ENCODE assay signal across 7 mouse cellular contexts in genomic region chr7:89517460-89518390, GRCm38 (mm10). TPM values are rescaled to one million over a fixed set of nuclear protein-coding genes. Genes with fewer than 3 reads are reported as not detected.
DNase-seq lines count a peak whose midpoint lies in the region; ATAC-seq and TF ChIP-seq lines count a peak whose summit lies in the region.

No protein-coding gene starts in this region.

- under 1% methylated on average over 49 of the region's 61 CpGs for WGBS in hindbrain, embryonic 14.5 days
- WGBS in limb, embryonic 13.5 days, result under 1% methylated on average over 58 of the region's 61 CpGs
- WGBS in midbrain, embryonic 14.5 days, result under 1% methylated on average over 59 of the region's 61 CpGs
- WGBS in stomach, postnatal 0 days, result 1% methylated on average over 49 of the region's 61 CpGs

- H3K4me3 ChIP-seq in hindbrain, embryonic 14.5 days (replicated peaks; ENCODE audit: low read length), result peak overlapping the region; percentile 62
- peak overlapping the region; percentile 71 for H3K4me3 ChIP-seq in limb, embryonic 13.5 days
- peak overlapping the region; percentile 64 for H3K4me3 ChIP-seq in midbrain, embryonic 14.5 days (replicated peaks; ENCODE audit: low read depth, low read length)
- peak overlapping the region; percentile 73 for H3K4me3 ChIP-seq in stomach, postnatal 0 days (ENCODE audit: low read depth, low read length)

- ATAC-seq in hindbrain, embryonic 14.5 days (ENCODE audit: low FRiP score), result peak; percentile 83
- ATAC-seq in limb, embryonic 13.5 days (ENCODE audit: low FRiP score, low read depth), result peak; percentile 84
- ATAC-seq in midbrain, embryonic 14.5 days (ENCODE audit: low FRiP score, low TSS enrichment), result peak; percentile 75
- ATAC-seq in stomach, postnatal 0 days (ENCODE audit: low FRiP score, low TSS enrichment), result peak; percentile 84

- DNase-seq in adrenal gland, adult 8-10 months, result peak; percentile 29
- DNase-seq in cerebellum, postnatal 4 days (ENCODE audit: low spot score in 2 of 2), result peak; percentile 47 to 68
- peak; percentile 68 to 72 for DNase-seq in gastrocnemius, adult 8-10 months (ENCODE audit: low spot score in 2 of 2)
- peak; percentile 54 for DNase-seq in hindbrain, embryonic 14.5 days (ENCODE audit: low spot score)
- peak; percentile 67 for DNase-seq in midbrain, embryonic 14.5 days
- DNase-seq in stomach, postnatal 0 days (ENCODE audit: low spot score), result peak; percentile 86

- peaks cover 10% of the 10 kb centered on the region; the same call in 1 of the 2 replicates for H3K27me3 ChIP-seq in hindbrain, embryonic 14.5 days (ENCODE audit: control insufficient read depth, insufficient read depth, low read length)
- H3K27me3 ChIP-seq in limb, embryonic 13.5 days, result peaks cover 27% of the 10 kb centered on the region
- 0 out of 2 replicates have a peak, but pooled peaks cover 7% of the 10 kb centered on the region for H3K27me3 ChIP-seq in midbrain, embryonic 14.5 days (ENCODE audit: control insufficient read depth, insufficient read depth, low read length)
- H3K27me3 ChIP-seq in stomach, postnatal 0 days (ENCODE audit: control insufficient read depth, insufficient read depth, low read length), result no peaks in the 10 kb centered on the region

- peaks cover 7% of the 10 kb centered on the region; the same call in 1 of the 2 replicates for H3K9me3 ChIP-seq in hindbrain, embryonic 14.5 days (ENCODE audit: control insufficient read depth, low read length)
- peaks cover 9% of the 10 kb centered on the region; the same call in 1 of the 2 replicates for H3K9me3 ChIP-seq in limb, embryonic 13.5 days
- H3K9me3 ChIP-seq in midbrain, embryonic 14.5 days (ENCODE audit: control insufficient read depth, low read length), result no peaks in the 10 kb centered on the region
- H3K9me3 ChIP-seq in stomach, postnatal 0 days (ENCODE audit: control insufficient read depth, low read length), result peaks cover 4% of the 10 kb centered on the region; the same call in 1 of the 2 replicates

- no peak overlapping the region for H3K27ac ChIP-seq in hindbrain, embryonic 14.5 days
- peak overlapping the region; percentile 70 for H3K27ac ChIP-seq in limb, embryonic 13.5 days
- H3K27ac ChIP-seq in midbrain, embryonic 14.5 days (replicated peaks; ENCODE audit: low read depth, low read length), result no peak overlapping the region
- peak overlapping the region; percentile 81 for H3K27ac ChIP-seq in stomach, postnatal 0 days (replicated peaks)

- TF ChIP-seq EP300 in stomach, postnatal 0 days (optimal IDR thresholded peaks at IDR 0.05), result no peak

- TF ChIP-seq CTCF in stomach, postnatal 0 days (IDR thresholded peaks at IDR 0.05; ENCODE audit: low read depth), result peak; percentile 67

- H3K36me3 ChIP-seq in hindbrain, embryonic 14.5 days (replicated peaks; ENCODE audit: control insufficient read depth, insufficient read depth), result no peaks in the 10 kb centered on the region
- H3K36me3 ChIP-seq in limb, embryonic 13.5 days, result no peaks in the 10 kb centered on the region
- H3K36me3 ChIP-seq in midbrain, embryonic 14.5 days (ENCODE audit: control insufficient read depth, insufficient read depth, low read length), result no peaks in the 10 kb centered on the region
- H3K36me3 ChIP-seq in stomach, postnatal 0 days (ENCODE audit: control insufficient read depth, insufficient read depth, low read length), result no peaks in the 10 kb centered on the region

- H3K4me1 ChIP-seq in hindbrain, embryonic 14.5 days (replicated peaks; ENCODE audit: control insufficient read depth, insufficient read depth, low read length), result no peaks in the 10 kb centered on the region; the same call in 1 of the 2 replicates
- H3K4me1 ChIP-seq in limb, embryonic 13.5 days, result peaks cover 26% of the 10 kb centered on the region
- peaks cover 11% of the 10 kb centered on the region; the same call in 1 of the 2 replicates for H3K4me1 ChIP-seq in midbrain, embryonic 14.5 days (ENCODE audit: control insufficient read depth, insufficient read depth, low read length)
- no peaks in the 10 kb centered on the region for H3K4me1 ChIP-seq in stomach, postnatal 0 days (replicated peaks; ENCODE audit: control insufficient read depth, insufficient read depth)

- peak overlapping the region; percentile 99 for H3K4me2 ChIP-seq in hindbrain, embryonic 14.5 days (replicated peaks)
- H3K4me2 ChIP-seq in limb, embryonic 13.5 days (replicated peaks), result peak overlapping the region; percentile 93
- peak overlapping the region; percentile 99 for H3K4me2 ChIP-seq in midbrain, embryonic 14.5 days (ENCODE audit: low read length)
- peak overlapping the region; percentile 96 for H3K4me2 ChIP-seq in stomach, postnatal 0 days (replicated peaks; ENCODE audit: low read depth)

- H3K9ac ChIP-seq in hindbrain, embryonic 14.5 days, result peak overlapping the region; percentile 63
- H3K9ac ChIP-seq in limb, embryonic 13.5 days, result peak overlapping the region; percentile 78
- H3K9ac ChIP-seq in midbrain, embryonic 14.5 days (replicated peaks; ENCODE audit: low read length), result peak overlapping the region; percentile 64
- peak overlapping the region; percentile 79 for H3K9ac ChIP-seq in stomach, postnatal 0 days (ENCODE audit: low read length)

RNA-seq across cellular contexts. Expression of gene Prss23, which starts 9.3 kb away (rescaled TPM):
- total RNA-seq in adrenal gland, adult 8-10 months (2022), result 10 to 100 TPM; 13.8 to 22.0 (median 17.5) TPM
- 10 to 100 TPM; 48.3 to 61.7 (median 58.2) TPM for total RNA-seq in gastrocnemius, adult 8-10 months (2022)
- 16.0 and 19.0 TPM in 2 replicates for polyA plus RNA-seq in hindbrain, embryonic 14.5 days (2014; fragmentation: Nextera tagmentation; extraction: Ambion mirVana)
- polyA plus RNA-seq in limb, embryonic 13.5 days (2015; fragmentation: Nextera tagmentation; extraction: Ambion mirVana), result 46.0 and 55.8 TPM in 2 replicates
- polyA plus RNA-seq in midbrain, embryonic 14.5 days (2014; fragmentation: Nextera tagmentation; extraction: Ambion mirVana), result 6.5 and 12.3 TPM in 2 replicates
- 58.3 and 67.7 TPM in 2 replicates for polyA plus RNA-seq in stomach, postnatal 0 days (2015; fragmentation: Nextera tagmentation; extraction: Ambion mirVana)

Comparison
In these comparisons a context has a peak if more than half of its experiments do, and no peak if none do; other contexts are left out.
1. DNase-seq: peak in every context shown above with its lines; median percentile 86 in stomach, postnatal 0 days; 70 in gastrocnemius, adult 8-10 months; 67 in midbrain, embryonic 14.5 days; 58 in cerebellum, postnatal 4 days; 54 in hindbrain, embryonic 14.5 days; 29 in adrenal gland, adult 8-10 months.
2. H3K27ac ChIP-seq: peak in limb, embryonic 13.5 days (single experiment) and stomach, postnatal 0 days (single experiment); none in hindbrain, embryonic 14.5 days (single experiment) and midbrain, embryonic 14.5 days (single experiment).
3. Peak in every context shown above with its lines, with median percentiles within 50 percentile points of each other: ATAC-seq, H3K4me2 ChIP-seq, H3K4me3 ChIP-seq and H3K9ac ChIP-seq.